Mouse (Mus musculus): ENCODE results near the gene Fam171a2.

DNA sequence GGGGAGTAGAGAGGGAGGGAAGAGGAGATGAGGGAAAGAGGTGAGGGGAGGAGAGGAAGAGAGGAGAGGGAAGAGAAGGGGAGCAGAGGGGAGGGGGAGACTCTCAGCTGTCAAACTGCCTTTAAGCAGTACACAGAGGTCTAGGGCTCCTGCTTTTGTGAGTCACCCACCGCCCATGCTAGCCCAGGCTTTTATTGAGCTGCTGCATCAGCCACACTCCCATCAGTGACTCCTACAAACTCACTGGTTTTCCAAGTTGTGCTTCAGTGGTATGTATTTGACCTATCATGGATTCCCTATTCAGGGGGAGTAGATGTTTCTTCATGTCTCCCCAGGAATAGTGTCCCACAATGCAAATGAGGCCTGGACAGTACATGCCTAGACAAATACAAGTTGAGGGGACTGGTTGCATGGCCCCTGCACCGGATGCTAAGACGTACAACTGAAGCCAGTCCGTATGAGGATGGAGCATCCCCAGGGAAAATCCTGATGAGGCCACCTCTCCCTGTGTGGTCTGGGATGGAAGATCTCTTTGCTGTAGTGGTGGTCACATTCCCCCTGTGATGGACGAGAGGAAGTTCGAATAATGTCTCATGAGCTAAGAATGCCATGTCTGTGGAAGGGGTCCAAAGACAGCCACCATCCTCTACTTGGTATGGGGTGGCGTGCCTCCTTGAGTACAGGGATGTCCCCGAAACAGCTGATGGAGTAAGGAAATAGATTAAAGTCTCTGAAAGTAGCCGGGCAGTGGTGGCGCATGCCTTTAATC, 32.3 kb downstream of the Fam171a2 start:
- TF ChIP-seq CTCF (IDR thresholded peaks at IDR 0.05; ENCODE audit: low read depth) (no peak), EP300 (IDR thresholded peaks at IDR 0.05; ENCODE audit: low read depth) (no peak)

All from liver, embryonic 14.5 days (tissue).